Mouse (Mus musculus) lung, adult 2 months (tissue): ENCODE data around the gene Rps2. TPM values are rescaled to one million over a fixed set of nuclear protein-coding genes. Genes with fewer than 3 reads are reported as not detected.

Source experiments
- DNase-seq: peaks from one replicate; pipeline ENCODE4 v3.0.0; 2022
- H3K4me1 ChIP-seq: fragments of 200-500 bp; 2 replicates; pipeline ENCODE4 v1.6.1; 2011; ENCODE audit warnings: low read length; ENCODE audit not compliant: control insufficient read depth, insufficient read depth
- H3K4me3 ChIP-seq: fragments of 200-500 bp; replicated peaks from 2 replicates; pipeline ENCODE3; 2011; ENCODE audit warnings: low read depth, mild to moderate bottlenecking, control low read depth, low read length; ENCODE audit errors: extremely low read depth
- CTCF ChIP-seq: fragments of 200-500 bp; IDR thresholded peaks from 2 replicates; pipeline ENCODE4 v1.5.1; 2011; ENCODE audit warnings: mild to moderate bottlenecking, low read length, control low read depth; ENCODE audit not compliant: insufficient read depth
- POLR2A ChIP-seq: fragments of 200-500 bp; IDR thresholded peaks from 2 replicates; pipeline ENCODE4 v1.6.1; 2011; ENCODE audit warnings: low read depth, mild to moderate bottlenecking, control low read depth, low read length, borderline replicate concordance; ENCODE audit errors: extremely low read depth
- WGBS: fragments of 180-500 bp; shearing (Covaris S2); methylation state at CpG from one replicate; pipeline ENCODE4 v1.1.7; 2018; 5-methylcytosine and 5-hydroxymethylcytosine counted together
- polyA plus RNA-seq: library from polyadenylated mRNA; depleted of rRNA; stranded (reverse); fragments of >200 nt; gene quantifications from 2 replicates; pipeline ENCODE4 v1.2.3, GENCODE M21; 2012

Rps2 gene
- polyA plus RNA-seq, 1 experiment: 2,135 TPM

DNA sequence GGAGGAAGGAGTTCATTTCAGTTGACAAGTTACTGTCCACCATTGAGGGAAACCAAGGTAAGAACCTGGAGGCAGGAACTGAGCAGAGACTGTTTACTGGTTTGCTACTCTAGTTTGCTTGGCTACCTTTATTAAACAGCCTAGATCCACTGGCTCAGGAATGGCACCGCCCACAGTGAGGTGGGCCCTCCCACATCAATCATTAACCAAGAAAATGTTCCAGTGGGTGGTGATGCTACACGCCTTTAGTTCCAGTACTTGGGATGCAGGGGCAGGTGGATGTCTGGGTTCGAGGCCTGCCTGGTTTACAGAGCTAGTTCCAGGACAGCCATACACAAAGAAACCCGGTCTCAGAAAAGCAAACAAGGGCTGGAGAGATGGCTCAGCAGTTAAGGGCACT lies 20.3 kb downstream of the Rps2 start:
- DNase-seq: no peak
- TF ChIP-seq CTCF (no peak), POLR2A (no peak)
- Histone ChIP-seq H3K4me1 (peaks cover 5% of the 10 kb centered on the region; the same call in 1 of the 2 replicates), H3K4me3 (no peak overlapping the region)
- 71% methylated on average over 4 of the region's 4 CpGs for WGBS

DNA sequence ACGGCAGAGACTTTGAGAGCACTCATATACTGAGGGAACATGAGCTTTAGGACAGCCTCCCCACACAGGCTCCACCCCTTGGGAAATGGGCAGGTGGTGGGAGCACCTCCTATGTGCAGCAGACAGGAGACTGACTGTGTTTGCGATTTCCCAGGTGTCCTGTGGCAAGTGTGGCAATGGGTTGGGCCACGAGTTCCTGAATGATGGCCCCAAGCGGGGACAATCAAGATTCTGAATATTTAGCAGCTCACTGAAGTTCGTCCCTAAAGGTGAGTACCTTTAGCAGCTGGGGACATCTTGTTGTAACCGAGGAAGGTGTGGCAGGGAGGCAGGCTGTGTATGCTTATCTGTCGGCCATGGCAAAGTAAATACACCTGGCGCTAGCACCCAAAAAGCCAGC lies 22.0 kb downstream of the Rps2 start:
- 80% methylated on average over 8 of the region's 8 CpGs for WGBS
- H3K4me1 ChIP-seq: peaks cover 5% of the 10 kb centered on the region; the same call in 1 of the 2 replicates
- no peak overlapping the region for H3K4me3 ChIP-seq
- TF ChIP-seq CTCF (no peak), POLR2A (no peak)
- no peak for DNase-seq

DNA sequence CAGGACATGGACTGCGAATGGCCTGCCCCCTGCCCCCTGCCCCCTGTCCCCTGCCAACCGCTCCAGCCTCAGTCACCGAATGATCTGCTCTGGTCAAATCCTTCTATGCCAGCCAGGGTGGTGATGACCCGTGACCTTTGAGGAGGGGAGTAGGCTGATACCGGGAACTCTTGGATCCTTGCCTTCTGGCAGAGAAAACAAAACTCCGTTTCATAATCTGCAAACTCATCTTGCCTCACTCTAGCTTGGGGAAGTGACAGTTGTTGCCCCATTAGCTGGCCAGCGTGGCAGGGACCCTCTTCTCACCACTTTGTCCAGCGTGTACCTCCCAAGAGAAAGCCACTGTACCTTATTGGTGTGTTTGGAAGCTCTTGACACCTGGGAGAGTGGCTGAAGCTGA lies 24.4 kb downstream of the Rps2 start:
- 56% methylated on average over 8 of the region's 8 CpGs for WGBS
- TF ChIP-seq POLR2A (no peak), CTCF (no peak)
- no peak overlapping the region for H3K4me3 ChIP-seq
- peaks cover 3% of the 10 kb centered on the region; the same call in 1 of the 2 replicates for H3K4me1 ChIP-seq
- no peak for DNase-seq

DNA sequence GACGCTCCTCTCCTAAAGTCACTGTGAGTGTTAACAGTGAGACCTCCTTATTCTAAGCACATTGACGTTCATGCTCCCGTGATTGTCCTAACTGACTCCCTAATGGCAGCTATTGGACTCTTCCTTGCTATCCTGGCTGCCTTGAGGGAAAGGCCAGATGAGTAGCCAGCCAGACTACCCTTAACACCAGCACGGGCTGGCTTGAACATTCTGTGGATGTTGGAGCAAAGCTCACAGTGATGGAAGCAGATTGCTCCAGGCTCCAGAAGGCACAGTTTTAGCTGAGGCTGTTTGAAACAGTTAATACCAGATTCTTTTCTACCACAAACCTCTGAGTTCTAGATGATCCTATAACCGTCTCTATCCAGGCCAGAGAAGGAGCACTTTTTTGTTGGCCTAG lies 26.0 kb downstream of the Rps2 start:
- no peak for TF ChIP-seq POLR2A
- TF ChIP-seq CTCF: no peak
- no peak overlapping the region for H3K4me3 ChIP-seq
- H3K4me1 ChIP-seq: no peaks in the 10 kb centered on the region
- WGBS: 72% methylated on average over 5 of the region's 5 CpGs
- no peak for DNase-seq

DNA sequence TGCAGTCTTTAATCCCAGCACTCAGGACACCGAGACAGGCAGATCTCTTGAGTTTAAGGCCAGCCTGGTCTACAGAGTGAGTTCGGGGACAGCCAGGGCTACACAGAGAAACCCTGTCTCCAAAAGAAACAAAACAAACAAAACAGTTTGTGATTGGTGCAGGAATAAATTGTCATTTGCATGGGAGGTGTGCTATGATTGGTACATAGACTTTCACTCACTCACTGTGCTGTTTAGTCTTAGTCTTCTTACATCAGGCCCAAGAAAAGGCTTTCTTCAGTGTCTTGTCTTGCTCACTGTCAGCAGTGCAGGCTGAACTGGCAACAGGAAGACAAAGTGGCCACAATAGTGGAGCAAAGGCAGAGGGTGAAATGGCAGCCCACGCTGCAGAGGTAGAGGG lies 26.5 kb downstream of the Rps2 start:
- Histone ChIP-seq H3K4me1 (no peaks in the 10 kb centered on the region), H3K4me3 (no peak overlapping the region)
- WGBS: 74% methylated on average over 3 of the region's 3 CpGs
- TF ChIP-seq POLR2A (no peak), CTCF (no peak)
- no peak for DNase-seq

DNA sequence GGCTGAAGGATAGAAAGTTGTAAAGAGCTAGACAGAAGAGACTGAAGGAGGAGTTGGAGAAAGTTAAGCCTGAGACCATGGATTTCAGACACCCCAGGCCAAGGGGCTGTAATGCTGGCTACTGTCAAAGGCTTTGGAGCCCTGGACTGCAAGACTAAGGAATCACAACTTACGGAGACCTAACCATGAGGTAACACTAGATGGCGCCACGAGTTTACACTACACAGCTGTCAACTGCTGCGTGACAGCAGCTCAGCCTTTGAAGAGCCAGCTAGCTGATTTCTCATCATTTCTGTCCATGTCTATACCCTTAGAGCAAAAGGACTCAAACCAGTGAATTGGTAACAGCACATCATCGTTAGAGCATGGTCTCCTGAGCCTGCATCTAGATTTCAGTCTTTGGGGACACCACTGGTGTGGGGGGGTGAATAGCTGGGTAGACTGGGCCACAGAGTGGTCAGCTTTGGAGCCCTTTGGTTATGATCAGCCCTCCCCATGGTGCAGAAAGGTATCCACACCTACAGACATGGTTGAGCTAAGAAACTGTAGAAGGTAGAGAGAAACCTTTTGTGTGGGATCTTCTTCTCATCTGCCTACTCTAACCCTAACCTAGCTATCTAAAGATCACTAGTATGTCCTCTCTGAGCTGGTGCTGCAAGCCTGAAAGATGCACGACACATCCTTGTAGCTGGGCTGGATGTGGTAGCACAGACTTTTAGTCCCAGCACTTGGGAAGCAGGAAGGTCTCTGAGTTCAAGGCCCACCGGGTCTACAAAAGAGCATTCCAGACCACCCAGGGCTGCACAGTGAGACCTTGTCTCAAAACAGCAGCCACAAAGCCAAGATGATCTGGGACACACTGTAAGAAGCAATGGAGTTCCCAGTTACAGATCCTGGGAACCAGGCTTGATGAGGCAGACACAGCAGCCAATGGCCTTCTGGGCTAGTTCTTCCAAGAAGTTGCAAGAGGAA lies 27.9 kb downstream of the Rps2 start:
- TF ChIP-seq CTCF (peak; percentile 93), POLR2A (no peak)
- Histone ChIP-seq H3K4me3 (no peak overlapping the region), H3K4me1 (no peaks in the 10 kb centered on the region)
- WGBS: 20% methylated on average over 7 of the region's 7 CpGs
- peak; percentile 76 for DNase-seq

DNA sequence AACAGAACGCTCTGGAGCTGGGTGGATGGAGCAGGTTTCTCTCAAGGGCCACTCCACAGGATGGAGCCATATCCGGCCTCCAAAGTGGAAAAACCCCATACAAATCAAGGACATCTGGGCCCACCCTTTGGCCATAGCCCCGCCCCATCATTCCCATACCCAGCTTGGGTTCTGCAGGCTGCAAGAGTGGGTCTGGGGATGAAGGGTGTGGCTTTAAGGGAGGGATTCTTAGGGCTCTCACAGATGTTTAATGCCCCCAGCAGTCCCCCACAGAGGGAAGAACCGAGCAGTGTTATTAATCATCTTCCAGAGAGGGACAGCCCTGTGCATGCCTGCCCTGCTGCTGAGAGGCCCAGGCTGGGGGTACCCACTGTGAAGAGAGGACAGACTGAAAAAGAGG lies 29.1 kb downstream of the Rps2 start:
- H3K4me3 ChIP-seq: no peak overlapping the region
- H3K4me1 ChIP-seq: no peaks in the 10 kb centered on the region
- DNase-seq: no peak
- TF ChIP-seq POLR2A (no peak), CTCF (no peak)
- WGBS: 46% methylated on average over 4 of the region's 4 CpGs

DNA sequence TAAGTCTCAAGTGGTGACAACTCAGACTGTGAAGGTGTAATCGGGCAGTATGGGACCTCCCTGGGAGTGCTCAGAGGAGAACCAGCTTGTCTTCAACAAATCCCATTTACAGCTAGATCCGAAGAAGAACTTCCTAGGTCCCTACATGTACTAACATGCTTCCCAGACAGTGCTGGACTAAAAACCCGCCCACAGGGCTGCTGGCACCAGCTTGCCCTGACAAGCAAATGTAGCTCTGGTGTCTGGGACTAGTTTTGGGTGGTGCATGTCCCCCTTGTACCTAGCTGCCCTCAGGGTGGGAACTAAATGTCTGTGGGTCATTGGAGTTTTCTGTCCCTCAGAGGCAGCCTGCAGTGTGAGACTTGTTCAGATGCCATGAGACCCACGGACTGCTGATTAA lies 33.6 kb downstream of the Rps2 start:
- Histone ChIP-seq H3K4me3 (no peak overlapping the region), H3K4me1 (no peaks in the 10 kb centered on the region)
- DNase-seq: no peak
- TF ChIP-seq POLR2A (no peak), CTCF (no peak)
- 13% methylated on average over 4 of the region's 4 CpGs for whole genome bisulfite sequencing

DNA sequence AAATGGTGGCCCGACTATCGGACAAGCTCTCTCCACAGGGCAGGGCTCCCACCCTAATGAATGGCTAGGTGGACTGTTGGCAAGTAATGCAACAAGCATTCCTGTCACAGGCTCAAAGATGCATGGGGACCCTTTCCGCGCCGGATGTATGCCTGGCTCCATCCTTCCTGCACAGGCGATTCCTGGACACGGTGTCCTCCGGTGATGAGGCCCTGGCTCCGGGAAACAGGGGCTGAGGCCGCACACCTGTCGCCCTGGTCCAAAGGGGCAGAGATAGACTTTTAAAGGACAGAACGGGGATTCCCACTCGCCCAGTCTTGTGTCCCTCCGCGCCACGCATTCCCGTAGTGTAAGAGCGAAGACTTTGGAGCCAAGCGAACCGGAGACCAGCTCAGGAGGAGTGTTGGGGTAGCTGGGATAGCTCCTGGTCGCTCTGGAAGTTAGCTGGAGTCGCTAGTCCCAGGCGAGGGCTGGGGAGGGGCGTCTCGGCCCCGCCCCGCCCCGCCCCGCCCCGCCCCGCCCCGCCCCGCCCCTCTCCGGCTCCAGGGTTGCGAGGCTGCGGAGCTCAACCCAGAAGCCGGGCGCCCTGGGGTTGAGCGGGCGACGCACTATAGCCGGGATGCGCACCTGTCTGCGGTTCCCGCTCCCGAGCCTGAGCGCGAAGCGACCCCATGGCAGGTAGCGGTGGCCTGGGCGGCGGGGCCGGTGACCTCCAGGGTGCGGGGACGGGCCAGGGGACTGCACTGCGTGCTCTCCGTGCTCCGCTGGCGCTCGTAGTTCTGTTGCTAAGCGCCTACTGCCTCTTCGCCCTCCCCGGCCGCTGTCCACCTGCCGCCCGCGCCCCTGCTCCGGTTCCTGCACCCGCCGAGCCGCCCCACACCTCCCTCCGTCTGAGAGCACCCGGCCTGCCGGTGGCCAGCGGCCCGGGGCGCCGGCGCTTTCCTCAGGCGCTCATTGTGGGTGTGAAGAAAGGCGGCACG lies 34.8 kb downstream of the Rps2 start, which contains the start of gene Hs3st6:
TSS of gene Hs3st6 (plus strand) at position 574 of the 980 bp plus-strand sequence.
- TF ChIP-seq CTCF (no peak), POLR2A (no peak)
- peak; percentile 51 for DNase-seq
- H3K4me3 ChIP-seq: peak within 1 kb of the TSS; percentile 47
- 1% methylated on average over 82 of the region's 82 CpGs for WGBS
- no peaks in the 10 kb centered on the region for H3K4me1 ChIP-seq

DNA sequence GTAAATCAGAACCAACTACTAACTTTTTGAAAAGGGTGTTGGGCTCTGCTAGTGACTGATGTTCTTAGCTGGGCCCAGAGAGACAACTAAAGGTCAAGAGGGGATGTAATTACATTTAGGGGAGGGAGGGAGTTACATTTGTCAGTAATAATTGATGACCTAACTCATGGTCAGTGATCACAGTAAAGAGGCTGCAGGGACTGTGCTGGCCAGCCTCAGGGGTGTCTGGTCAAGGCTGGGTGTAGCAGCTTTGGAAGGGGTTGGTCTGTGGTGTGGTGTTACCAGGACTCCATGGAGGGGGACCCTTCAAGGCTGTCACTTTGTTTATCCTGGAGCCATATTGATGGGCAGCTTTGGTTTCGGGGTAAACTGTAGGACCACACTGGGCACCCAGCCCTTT lies 39.5 kb downstream of the Rps2 start:
- no peak overlapping the region for H3K4me3 ChIP-seq
- no peak for TF ChIP-seq CTCF
- TF ChIP-seq POLR2A: no peak
- 94% methylated on average over 1 of the region's 1 CpGs for WGBS
- no peak for DNase-seq
- H3K4me1 ChIP-seq: no peaks in the 10 kb centered on the region
